Mouse (Mus musculus) liver, embryonic 14.5 days (tissue): Measurements from ENCODE around the gene Rhag. TPM values are rescaled to one million over a fixed set of nuclear protein-coding genes. Genes with fewer than 3 reads are reported as not detected.

Experiments
- ATAC-seq: fragments of 200-750 bp; cut with Nextera tagmentation; 2 replicates; pipeline ENCODE4 v1.8.0; 2017; ENCODE audit warnings: moderate number of reproducible peaks, mild to moderate bottlenecking, moderate library complexity; ENCODE audit not compliant: insufficient read depth
- DNase-seq, 3 experiments: peaks; one replicate each; pipeline ENCODE4 v3.0.0-alpha.2; 2012 to 2013; ENCODE audit warnings: low read depth in 3 of 3, low spot score in 3 of 3
- H3K27ac ChIP-seq: fragments of 300-500 bp; sonication (generic); 2 replicates; pipeline ENCODE4 v1.5.1; 2014; ENCODE audit warnings: moderate library complexity, mild to moderate bottlenecking, control low read depth, inconsistent platforms
- H3K27me3 ChIP-seq: fragments of 300-500 bp; sonication (generic); 2 replicates; pipeline ENCODE4 v1.6.1; 2014; ENCODE audit warnings: mild to moderate bottlenecking, low read length, moderate library complexity; ENCODE audit not compliant: control insufficient read depth, insufficient read depth
- H3K36me3 ChIP-seq: fragments of 300-500 bp; sonication (generic); replicated peaks from 2 replicates; pipeline ENCODE4 v1.6.1; 2014; ENCODE audit warnings: low read depth; ENCODE audit not compliant: control insufficient read depth, insufficient read depth
- H3K4me1 ChIP-seq, 2 experiments: fragments of 200-500 bp in 1 of 2; fragments of 300-500 bp in 1 of 2; sonication (generic) in 1 of 2; replicated peaks; 2 replicates each; pipeline ENCODE4 v1.6.1; 2012 to 2014; ENCODE audit warnings: antibody characterized with exemption in 1 of 2, inconsistent platforms in 1 of 2, low read length in 1 of 2; ENCODE audit not compliant: control insufficient read depth in 2 of 2, insufficient read depth in 2 of 2
- H3K4me2 ChIP-seq: fragments of 300-500 bp; sonication (generic); 2 replicates; pipeline ENCODE4 v1.6.1; 2014; ENCODE audit warnings: low read depth, mild to moderate bottlenecking, control low read depth, moderate library complexity
- H3K4me3 ChIP-seq, 2 experiments: fragments of 200-500 bp in 1 of 2; fragments of 300-500 bp in 1 of 2; sonication (generic) in 1 of 2; 2 replicates each; pipeline ENCODE4 v1.5.1; 2012 to 2014; ENCODE audit warnings: low read depth in 2 of 2, low read length in 2 of 2, mild to moderate bottlenecking in 2 of 2, control low read depth in 1 of 2, inconsistent platforms in 1 of 2, moderate library complexity in 1 of 2; ENCODE audit not compliant: insufficient read depth in 1 of 2
- H3K9ac ChIP-seq: fragments of 300-500 bp; sonication (generic); replicated peaks from 2 replicates; pipeline ENCODE4 v1.6.1; 2014; ENCODE audit warnings: mild to moderate bottlenecking, control low read depth, moderate library complexity
- H3K9me3 ChIP-seq: fragments of 300-500 bp; sonication (generic); 2 replicates; pipeline ENCODE4 v1.6.1; 2016; ENCODE audit warnings: low read length, mixed read lengths; ENCODE audit not compliant: control insufficient read depth
- CTCF ChIP-seq: IDR thresholded peaks from 2 replicates; pipeline ENCODE4 v1.5.1; 2016; ENCODE audit warnings: antibody characterized with exemption, low read depth, control low read depth
- EP300 ChIP-seq: IDR thresholded peaks from 2 replicates; pipeline ENCODE4 v1.6.1; 2016; ENCODE audit warnings: antibody characterized with exemption, low read depth
- WGBS: fragments of 180-500 bp; shearing (Covaris S2); extraction: QIAGEN DNeasy Blood & Tissue Kit; methylation state at CpG from one replicate; pipeline ENCODE4 v1.1.7; 2014; ENCODE audit not compliant: insufficient replicate concordance; 5-methylcytosine and 5-hydroxymethylcytosine counted together
- polyA plus RNA-seq, 2 experiments: library from polyadenylated mRNA; depleted of rRNA in 1 of 2; stranded (reverse) in 1 of 2; unstranded in 1 of 2; fragments of >200 nt; fragmentation: Nextera tagmentation in 1 of 2; extraction: Ambion mirVana in 1 of 2; gene quantifications; 2 replicates each; pipeline versions ENCODE4 v1.2.1 to v1.2.3; 2012 to 2014

Gene Rhag
- polyA plus RNA-seq (2012; rRNA removed) (132 and 143 TPM in 2 replicates), polyA plus RNA-seq (2014; fragmentation: Nextera tagmentation; extraction: Ambion mirVana) (209 and 210 TPM in 2 replicates)

DNA sequence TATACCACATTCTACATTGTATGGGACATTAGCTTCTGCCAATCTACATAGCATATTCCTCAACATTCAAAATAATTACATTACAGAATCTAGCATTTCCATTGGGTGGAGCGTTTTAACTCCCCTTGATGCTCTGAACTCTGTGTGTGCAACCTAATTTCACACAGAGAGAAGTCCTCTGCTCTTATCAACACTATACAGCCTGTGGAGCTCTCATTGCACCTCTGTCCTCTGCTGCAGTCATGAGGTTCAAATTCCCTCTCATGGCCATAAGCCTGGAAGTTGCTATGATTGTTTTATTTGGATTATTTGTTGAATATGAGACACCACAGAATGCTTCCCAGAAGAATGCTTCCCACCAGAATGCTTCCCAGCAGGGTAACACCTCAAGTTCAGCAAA lies at the start of gene Rhag:
Gene Rhag, plus strand, starts transcription at position 193 of the 400 bp plus-strand sequence.
- H3K36me3 ChIP-seq, result peaks cover 10% of the 10 kb centered on the region
- H3K4me3 ChIP-seq, result peak within 1 kb of the TSS; percentile 66 to 68
- no peaks in the 10 kb centered on the region for H3K27me3 ChIP-seq
- WGBS, result 10% methylated on average over 1 of the region's 1 CpGs
- peak within 1 kb of the TSS; percentile 35 for H3K4me2 ChIP-seq
- H3K9me3 ChIP-seq, result no peaks in the 10 kb centered on the region
- no peak for TF ChIP-seq CTCF
- peak; percentile 80 for TF ChIP-seq EP300
- H3K27ac ChIP-seq, result peak within 1 kb of the TSS; percentile 87
- peak within 1 kb of the TSS; percentile 86 for H3K9ac ChIP-seq
- DNase-seq, result peak; percentile 77 to 84 (median 79)
- peak; percentile 77 for ATAC-seq
- peaks cover 28 to 30% of the 10 kb centered on the region in 2 experiments for H3K4me1 ChIP-seq

DNA sequence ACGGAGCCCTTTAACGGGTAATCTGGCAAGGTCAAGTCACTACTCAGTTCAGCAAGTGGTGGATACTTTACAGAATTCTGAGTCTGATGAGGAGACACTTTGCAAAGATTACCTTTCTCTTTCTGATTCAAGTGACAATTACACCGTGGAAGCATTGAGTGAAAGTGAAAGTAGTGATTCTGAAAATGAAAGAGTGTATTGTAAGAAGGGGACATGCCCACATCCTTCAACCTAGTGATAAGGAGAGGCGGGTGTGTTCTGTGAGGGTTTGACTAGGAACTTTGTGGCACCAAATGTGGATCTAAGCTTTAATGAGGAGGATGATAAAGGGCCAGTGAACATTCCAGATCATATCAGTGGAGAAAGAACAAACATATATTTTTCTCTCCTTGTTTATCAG lies 47.3 kb upstream of the Rhag start:
- H3K4me1 ChIP-seq, result no peaks in the 10 kb centered on the region
- no peak overlapping the region for H3K27ac ChIP-seq
- H3K4me2 ChIP-seq, result no peak overlapping the region
- ATAC-seq (no peak), DNase-seq (no peak)
- TF ChIP-seq CTCF (no peak), EP300 (no peak)
- no peak overlapping the region for H3K9ac ChIP-seq
- no peaks in the 10 kb centered on the region for H3K36me3 ChIP-seq
- no peak overlapping the region for H3K4me3 ChIP-seq
- no peaks in the 10 kb centered on the region for H3K27me3 ChIP-seq
- no peaks in the 10 kb centered on the region for H3K9me3 ChIP-seq
- WGBS, result 59% methylated on average over 4 of the region's 4 CpGs

DNA sequence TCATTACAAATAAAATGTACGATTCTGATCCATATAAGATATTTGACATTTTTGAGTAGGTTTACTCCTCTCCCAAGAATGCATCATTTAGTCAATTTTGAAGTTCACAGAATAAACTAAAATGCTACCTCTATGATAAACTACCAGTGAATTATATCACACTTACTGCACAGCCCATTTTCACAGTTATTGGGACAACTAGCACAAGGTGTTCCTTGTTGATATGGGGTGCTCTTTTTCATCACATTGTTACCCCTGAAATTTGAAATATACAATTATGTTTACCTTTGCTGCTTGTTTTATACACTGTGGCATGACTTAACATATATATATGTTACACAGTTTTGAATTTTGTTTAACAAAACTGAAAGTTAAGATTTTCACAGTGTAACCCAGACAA lies 43.8 kb upstream of the Rhag start:
- WGBS, result 50% methylated on average over 1 of the region's 1 CpGs
- H3K4me1 ChIP-seq, result no peaks in the 10 kb centered on the region
- no peaks in the 10 kb centered on the region for H3K9me3 ChIP-seq
- no peak overlapping the region for H3K4me3 ChIP-seq
- no peaks in the 10 kb centered on the region for H3K27me3 ChIP-seq
- TF ChIP-seq CTCF, result no peak
- peak; percentile 17; the same call in 1 of the 2 replicates for TF ChIP-seq EP300
- H3K27ac ChIP-seq, result no peak overlapping the region
- DNase-seq, result peak in 1 of 3 experiments; percentile 23
- H3K4me2 ChIP-seq, result no peak overlapping the region
- H3K36me3 ChIP-seq, result no peaks in the 10 kb centered on the region
- 0 out of 2 replicates have a peak, but pooled peaks have one; percentile 26 for ATAC-seq
- no peak overlapping the region for H3K9ac ChIP-seq

DNA sequence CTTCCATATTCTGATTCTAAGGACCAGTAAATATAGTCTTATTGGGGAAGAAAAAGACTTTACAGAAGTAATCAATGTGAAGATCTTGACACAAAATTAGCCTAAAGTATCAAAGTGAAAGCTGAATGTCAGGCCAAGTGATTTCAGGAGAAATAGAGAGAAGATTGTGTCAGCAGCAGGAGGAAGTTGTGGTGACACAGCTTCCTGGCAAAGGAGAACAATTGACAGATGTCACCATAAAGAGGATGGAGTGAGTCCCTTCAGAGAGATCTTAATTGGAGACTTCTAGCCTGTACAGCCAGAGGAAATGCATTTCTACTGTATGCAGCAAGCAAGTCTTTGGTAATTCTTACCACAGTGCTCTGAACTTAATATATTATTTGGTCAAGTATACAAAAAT lies 21.0 kb upstream of the Rhag start:
- DNase-seq (no peak), ATAC-seq (no peak)
- Histone ChIP-seq H3K9me3 (no peaks in the 10 kb centered on the region), H3K36me3 (no peaks in the 10 kb centered on the region), H3K4me3 (no peak overlapping the region), H3K4me1 (peaks cover 0 to 8% of the 10 kb centered on the region in 2 experiments; a peak in 3 of 4 replicates), H3K27ac (no peak overlapping the region), H3K4me2 (no peak overlapping the region), H3K9ac (no peak overlapping the region), H3K27me3 (no peaks in the 10 kb centered on the region)
- TF ChIP-seq EP300, result no peak
- no peak for TF ChIP-seq CTCF

DNA sequence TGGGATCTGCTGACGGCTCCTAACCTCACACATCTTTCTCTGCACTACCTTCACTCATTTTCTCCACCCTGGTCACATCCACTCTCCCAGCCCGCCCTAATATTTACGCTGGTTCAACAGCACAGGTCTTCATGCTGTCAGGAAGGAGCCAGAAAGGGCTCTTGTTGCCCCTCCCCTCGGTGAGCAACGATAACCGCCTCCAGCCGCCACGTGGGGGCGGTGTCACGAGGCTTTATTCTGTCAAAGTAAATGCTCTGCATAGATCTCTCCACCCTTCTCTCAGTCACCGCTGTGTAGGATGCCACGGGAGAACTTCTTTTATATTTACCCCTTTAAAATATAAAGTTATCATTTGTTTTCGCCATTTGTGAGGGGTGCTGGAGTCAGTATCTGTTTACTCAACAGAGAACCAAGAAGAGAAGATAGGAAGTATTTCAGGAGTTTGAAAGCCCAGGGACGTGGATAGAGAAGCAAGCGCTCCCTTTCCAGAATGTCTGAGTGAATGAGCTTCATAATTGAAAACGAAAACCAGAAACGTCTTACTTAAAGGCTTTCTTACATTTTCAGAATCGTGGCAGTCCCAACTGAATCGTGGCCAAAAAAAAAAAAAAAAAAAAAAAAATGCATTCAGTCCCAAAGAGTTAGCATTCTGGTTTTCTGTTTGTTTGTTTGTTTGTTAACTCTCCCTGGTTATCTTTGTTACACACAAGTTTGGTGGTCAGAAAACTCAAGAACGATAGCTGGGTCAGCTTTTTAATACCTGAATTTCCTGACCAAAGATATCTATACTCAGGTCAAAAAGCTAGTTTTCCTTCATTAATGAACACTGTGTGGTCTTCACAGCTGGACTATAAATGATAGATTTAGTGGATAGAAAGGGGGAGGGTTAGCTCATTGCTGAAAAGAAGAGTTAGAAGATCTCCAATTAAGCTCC lies 16.7 kb upstream of the Rhag start:
- no peak overlapping the region for H3K9ac ChIP-seq
- peak overlapping the region in 1 of 2 experiments; percentile 21; a peak in 2 of 4 replicates for H3K4me3 ChIP-seq
- H3K27me3 ChIP-seq, result no peaks in the 10 kb centered on the region
- H3K27ac ChIP-seq, result no peak overlapping the region
- 33% methylated on average over 20 of the region's 20 CpGs for WGBS
- H3K9me3 ChIP-seq, result no peaks in the 10 kb centered on the region
- DNase-seq, result peak; percentile 61 to 73 (median 61)
- H3K4me2 ChIP-seq, result peak overlapping the region; percentile 61
- peak; percentile 99 for ATAC-seq
- H3K4me1 ChIP-seq, result peaks cover 0 to 8% of the 10 kb centered on the region in 2 experiments; a peak in 3 of 4 replicates
- no peaks in the 10 kb centered on the region for H3K36me3 ChIP-seq
- TF ChIP-seq EP300, result 0 out of 2 replicates have a peak, but pooled peaks have one; percentile 28
- peak; percentile 92 for TF ChIP-seq CTCF
